Mouse (Mus musculus): ENCODE measurements around the gene 4930469K13Rik.

DNA sequence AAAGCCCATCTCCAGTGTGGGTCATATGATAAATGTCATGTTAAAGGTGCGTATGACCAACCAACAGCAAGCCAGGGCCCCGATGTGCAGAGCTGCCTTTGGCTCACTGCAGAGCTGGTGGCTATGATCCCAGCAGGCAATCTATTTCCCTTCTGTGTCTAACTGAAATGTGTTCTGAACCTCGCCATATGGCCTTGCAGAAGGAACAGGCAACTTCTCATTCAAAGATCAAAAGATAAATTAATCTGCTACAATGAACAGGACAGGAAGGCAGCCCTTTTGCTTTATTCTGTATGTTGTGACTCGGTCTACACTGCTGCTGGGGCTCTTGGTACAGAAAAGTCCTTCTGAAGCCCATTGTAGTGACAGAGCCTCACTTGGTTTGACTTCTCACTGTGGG is 46.1 kb upstream of the 4930469K13Rik start:
- no peak for TF ChIP-seq GATA1 (IDR thresholded peaks at IDR 0.05; ENCODE audit: borderline replicate concordance, low read length)
- TF ChIP-seq FLI1 (IDR thresholded peaks at IDR 0.05; ENCODE audit: low read length): no peak
